Mouse (Mus musculus) embryonic facial prominence, embryonic 11.5 days (tissue): ENCODE measurements at regions not wholly inside any gene's neighbourhood (a gene's known extent, or its start where the extent isn't known, plus 50 kb on each side); places are given as distances from the start of the nearest gene placed in this dataset.

Experiments
- ATAC-seq: fragments of 200-750 bp; cut with Nextera tagmentation; replicated peaks from 2 replicates; pipeline ENCODE4 v1.8.0; 2017; ENCODE audit warnings: low read depth; ENCODE audit not compliant: insufficient number of reproducible peaks, low FRiP score, low TSS enrichment
- DNase-seq: peaks from one replicate; pipeline ENCODE4 v3.0.0-alpha.2; 2015; ENCODE audit warnings: low spot score
- H3K27ac ChIP-seq: fragments of 300-500 bp; sonication (generic); replicated peaks from 2 replicates; pipeline ENCODE4 v1.5.1; 2014; ENCODE audit warnings: mild to moderate bottlenecking, low read depth, low read length, control low read depth
- H3K27me3 ChIP-seq: fragments of 300-500 bp; sonication (generic); 2 replicates; pipeline ENCODE4 v1.6.1; 2014; ENCODE audit warnings: mild to moderate bottlenecking, low read length, moderate library complexity, mixed read lengths; ENCODE audit not compliant: control insufficient read depth, insufficient read depth
- H3K36me3 ChIP-seq: fragments of 300-500 bp; sonication (generic); replicated peaks from 2 replicates; pipeline ENCODE4 v1.6.1; 2014; ENCODE audit warnings: low read depth, mild to moderate bottlenecking, low read length, moderate library complexity, mixed read lengths; ENCODE audit not compliant: control insufficient read depth, insufficient read depth
- H3K4me1 ChIP-seq: fragments of 300-500 bp; sonication (generic); 2 replicates; pipeline ENCODE4 v1.6.1; 2014; ENCODE audit warnings: low read length, mixed read lengths; ENCODE audit not compliant: control insufficient read depth, insufficient read depth
- H3K4me2 ChIP-seq: fragments of 300-500 bp; sonication (generic); 2 replicates; pipeline ENCODE4 v1.6.1; 2014; ENCODE audit warnings: low read depth, mild to moderate bottlenecking, control low read depth, low read length, moderate library complexity
- H3K4me3 ChIP-seq: fragments of 300-500 bp; sonication (generic); 2 replicates; pipeline ENCODE4 v1.5.1; 2014; ENCODE audit warnings: low read depth, low read length, control low read depth
- H3K9ac ChIP-seq: fragments of 300-500 bp; sonication (generic); replicated peaks from 2 replicates; pipeline ENCODE4 v1.6.1; 2014; ENCODE audit warnings: mild to moderate bottlenecking, control low read depth, low read length
- H3K9me3 ChIP-seq: fragments of 300-500 bp; sonication (generic); replicated peaks from 2 replicates; pipeline ENCODE4 v1.6.1; 2016; ENCODE audit warnings: mild to moderate bottlenecking, low read length, inconsistent platforms, mixed read lengths; ENCODE audit not compliant: control insufficient read depth
- WGBS: fragments of 180-500 bp; shearing (Covaris S2); extraction: QIAGEN DNeasy Blood & Tissue Kit; methylation state at CpG from one replicate; pipeline ENCODE4 v1.1.7; 2014; 5-methylcytosine and 5-hydroxymethylcytosine counted together

DNA sequence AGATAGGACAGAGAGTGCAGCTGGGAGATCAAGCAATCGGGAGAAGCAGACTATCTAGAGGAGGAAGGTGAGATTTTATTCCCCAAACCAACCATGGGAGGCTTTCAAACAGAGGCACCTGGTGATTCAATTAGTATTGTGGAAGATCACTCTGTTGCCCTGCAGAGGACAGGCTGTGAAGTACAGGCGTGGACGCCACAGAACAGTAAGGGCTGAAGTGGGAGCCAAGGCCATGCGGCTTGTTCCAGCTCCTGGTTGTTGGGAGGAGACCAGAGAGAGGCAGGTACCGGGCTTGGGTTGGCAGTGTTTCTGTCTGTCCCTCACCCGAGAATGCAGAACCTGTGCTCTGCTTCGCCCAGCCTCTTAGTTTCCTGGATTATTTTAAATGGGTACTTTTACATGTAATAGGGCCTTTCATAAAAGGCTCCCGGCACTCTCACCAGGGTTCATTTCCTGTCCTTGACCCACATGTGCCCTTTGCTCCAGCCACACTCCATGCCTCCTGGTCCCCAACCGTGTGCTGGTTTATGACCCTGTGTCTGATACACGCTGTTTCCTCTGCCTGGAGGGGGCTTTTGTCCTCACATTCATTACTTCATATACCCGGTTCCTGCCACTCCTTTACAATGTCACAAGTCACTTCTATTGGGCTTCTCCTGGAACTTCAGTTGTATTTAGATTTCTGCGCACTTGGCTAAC lies 58.3 kb downstream of the Vcpkmt start:
- no peak overlapping the region for H3K9ac ChIP-seq
- WGBS = 48% methylated on average over 12 of the region's 12 CpGs
- no peak overlapping the region for H3K4me2 ChIP-seq
- H3K4me3 ChIP-seq = no peak overlapping the region
- no peak overlapping the region for H3K27ac ChIP-seq
- DNase-seq (no peak), ATAC-seq (no peak)
- H3K4me1 ChIP-seq = no peaks in the 10 kb centered on the region
- no peaks in the 10 kb centered on the region for H3K9me3 ChIP-seq
- no peaks in the 10 kb centered on the region for H3K27me3 ChIP-seq
- H3K36me3 ChIP-seq = no peaks in the 10 kb centered on the region

DNA sequence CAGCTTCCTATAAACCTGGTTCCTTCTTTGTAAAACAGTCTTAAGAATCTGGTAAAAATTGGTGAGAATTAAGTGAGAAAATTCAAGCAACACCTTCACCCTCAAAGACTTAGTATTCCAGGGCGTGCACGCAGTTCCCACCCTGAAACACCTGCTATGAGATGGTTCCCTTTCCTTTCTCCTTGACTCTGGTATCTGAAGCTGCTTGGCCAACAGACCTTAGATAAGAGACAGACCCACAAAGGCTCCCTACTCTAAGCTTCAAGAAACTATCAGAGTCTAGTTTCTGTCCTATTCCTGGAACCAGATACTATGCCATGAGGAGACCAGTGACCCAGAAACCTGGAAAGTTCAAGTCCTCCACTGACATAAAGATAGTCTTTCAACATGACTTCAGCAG lies 63.0 kb downstream of the Vcpkmt start:
- Histone ChIP-seq H3K9ac (no peak overlapping the region), H3K4me3 (no peak overlapping the region), H3K36me3 (no peaks in the 10 kb centered on the region), H3K4me1 (no peaks in the 10 kb centered on the region), H3K4me2 (no peak overlapping the region), H3K27ac (no peak overlapping the region), H3K27me3 (no peaks in the 10 kb centered on the region), H3K9me3 (no peaks in the 10 kb centered on the region)
- ATAC-seq (no peak), DNase-seq (no peak)
- WGBS = 97% methylated on average over 2 of the region's 2 CpGs

DNA sequence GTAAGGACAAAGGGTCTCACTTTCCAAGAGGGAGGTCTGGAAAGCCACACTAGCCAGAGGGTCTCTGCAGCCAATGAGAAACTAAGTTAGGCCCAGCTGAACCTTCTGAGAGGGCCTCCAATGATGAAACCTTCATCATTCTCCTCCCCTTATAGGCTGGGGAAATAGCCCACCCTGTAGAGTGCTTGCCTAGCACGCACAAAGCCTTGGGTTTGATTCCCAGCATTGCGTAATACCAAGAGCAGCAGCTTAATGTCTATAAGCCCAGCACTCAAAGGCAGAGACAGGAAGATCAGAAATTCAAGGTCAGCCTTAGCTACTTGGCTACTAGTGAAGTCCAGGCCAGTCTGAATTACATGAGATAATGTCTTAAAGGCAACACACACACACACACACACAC lies 63.8 kb downstream of the Vcpkmt start:
- DNase-seq (no peak), ATAC-seq (no peak)
- Histone ChIP-seq H3K4me1 (no peaks in the 10 kb centered on the region), H3K9ac (no peak overlapping the region), H3K27ac (no peak overlapping the region), H3K9me3 (no peaks in the 10 kb centered on the region), H3K4me2 (no peak overlapping the region), H3K27me3 (no peaks in the 10 kb centered on the region), H3K4me3 (no peak overlapping the region), H3K36me3 (no peaks in the 10 kb centered on the region)
- 86% methylated on average over 2 of the region's 2 CpGs for WGBS

DNA sequence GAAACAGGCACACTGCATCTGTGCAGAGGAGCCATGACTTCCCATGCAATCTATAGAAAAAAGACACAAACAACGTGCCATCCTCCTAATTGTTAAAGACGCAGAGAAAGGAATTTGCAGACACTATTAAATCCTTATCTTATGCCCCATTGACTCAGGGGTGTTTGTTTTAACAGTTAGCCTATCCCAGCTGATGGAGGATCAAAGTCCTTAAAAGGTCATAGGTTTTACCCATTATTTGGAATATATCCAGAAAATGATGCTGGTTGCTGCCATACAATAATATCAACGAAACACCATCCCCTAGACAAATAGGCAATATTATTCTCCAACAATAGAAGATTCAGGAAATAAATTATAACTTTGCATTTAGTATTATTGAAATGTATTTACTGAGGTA lies 65.2 kb downstream of the Vcpkmt start:
- H3K27ac ChIP-seq = no peak overlapping the region
- H3K4me2 ChIP-seq = no peak overlapping the region
- no peaks in the 10 kb centered on the region for H3K36me3 ChIP-seq
- DNase-seq (no peak), ATAC-seq (no peak)
- no peaks in the 10 kb centered on the region for H3K9me3 ChIP-seq
- H3K4me3 ChIP-seq = no peak overlapping the region
- H3K4me1 ChIP-seq = no peaks in the 10 kb centered on the region
- no peak overlapping the region for H3K9ac ChIP-seq
- WGBS = 73% methylated on average over 3 of the region's 3 CpGs
- no peaks in the 10 kb centered on the region for H3K27me3 ChIP-seq

DNA sequence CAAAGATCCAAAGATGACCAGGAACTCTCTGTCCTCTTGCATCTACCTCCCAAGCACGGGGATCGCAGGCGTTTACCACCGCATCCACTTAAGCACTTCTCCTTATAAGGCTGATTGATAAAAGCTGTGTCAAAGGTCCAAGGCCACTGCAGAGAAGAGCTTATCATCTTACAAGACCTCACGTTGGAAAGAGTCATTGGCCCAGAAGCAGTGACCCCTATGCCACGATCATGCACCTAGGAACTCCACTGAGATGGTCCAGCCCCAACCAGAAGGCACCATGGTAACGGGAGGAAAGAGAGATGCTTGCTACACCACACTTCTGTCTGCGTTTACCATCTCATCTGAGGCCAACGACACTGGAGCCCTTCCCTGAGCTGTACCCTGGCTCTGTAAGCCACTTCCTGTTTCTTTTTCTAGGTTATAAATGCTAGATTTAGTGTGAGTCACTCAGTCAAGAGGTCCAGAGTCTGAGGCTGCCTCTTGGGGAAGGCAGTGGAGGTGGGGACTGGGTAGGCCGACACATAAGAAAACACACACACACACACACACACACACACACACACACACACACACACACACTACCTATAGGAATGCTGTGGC lies 66.4 kb downstream of the Vcpkmt start:
- DNase-seq (no peak), ATAC-seq (no peak)
- no peaks in the 10 kb centered on the region for H3K36me3 ChIP-seq
- H3K4me1 ChIP-seq = no peaks in the 10 kb centered on the region
- no peak overlapping the region for H3K4me3 ChIP-seq
- no peaks in the 10 kb centered on the region for H3K27me3 ChIP-seq
- 71% methylated on average over 10 of the region's 10 CpGs for WGBS
- H3K9ac ChIP-seq = no peak overlapping the region
- no peaks in the 10 kb centered on the region for H3K9me3 ChIP-seq
- no peak overlapping the region for H3K4me2 ChIP-seq
- H3K27ac ChIP-seq = no peak overlapping the region

DNA sequence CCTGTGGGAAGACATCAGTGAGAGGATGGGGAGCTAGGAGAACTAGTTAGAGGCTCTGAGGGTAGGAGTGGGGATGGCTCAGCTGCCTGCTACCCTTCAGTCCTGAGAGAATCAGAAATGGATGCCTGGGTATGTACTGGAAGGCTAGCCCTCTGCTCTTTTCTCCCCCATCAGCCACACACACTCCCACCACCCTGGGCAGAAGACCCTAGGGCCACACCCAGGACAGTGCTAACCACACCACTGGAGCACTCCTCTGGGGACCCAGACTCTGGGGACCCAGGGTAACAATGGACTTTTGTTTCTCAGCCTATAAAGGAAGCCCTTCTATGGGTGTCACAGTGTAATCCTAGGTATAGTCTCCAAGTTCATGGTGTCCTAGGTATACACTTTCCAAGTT lies 67.0 kb downstream of the Vcpkmt start:
- Histone ChIP-seq H3K4me1 (no peaks in the 10 kb centered on the region), H3K4me2 (no peak overlapping the region), H3K9me3 (no peaks in the 10 kb centered on the region), H3K27me3 (no peaks in the 10 kb centered on the region), H3K36me3 (no peaks in the 10 kb centered on the region), H3K27ac (no peak overlapping the region), H3K4me3 (no peak overlapping the region), H3K9ac (no peak overlapping the region)
- ATAC-seq (no peak), DNase-seq (no peak)

DNA sequence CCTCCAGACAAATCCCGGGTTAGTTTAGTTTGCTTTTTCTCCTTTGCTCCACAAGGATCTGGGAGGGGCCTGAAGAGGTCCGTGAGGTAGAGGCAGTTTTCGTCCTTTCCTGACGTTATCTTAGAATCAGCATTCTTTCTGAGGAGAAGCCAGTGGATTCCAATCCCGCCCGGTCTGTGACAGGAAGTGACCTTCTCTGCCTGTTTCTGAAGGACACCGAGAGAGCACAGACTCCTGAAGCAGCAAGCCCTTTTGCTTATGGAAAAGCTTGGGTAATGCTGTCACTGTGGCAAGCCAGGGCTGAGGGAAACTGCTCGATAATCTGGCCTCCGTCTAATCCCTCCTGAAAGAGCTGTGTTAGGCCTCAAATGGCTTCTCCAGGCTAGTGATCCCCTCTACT lies 67.7 kb downstream of the Vcpkmt start:
- Histone ChIP-seq H3K27ac (no peak overlapping the region), H3K36me3 (no peaks in the 10 kb centered on the region), H3K9ac (no peak overlapping the region), H3K4me3 (no peak overlapping the region), H3K9me3 (no peaks in the 10 kb centered on the region), H3K4me1 (no peaks in the 10 kb centered on the region), H3K4me2 (no peak overlapping the region), H3K27me3 (no peaks in the 10 kb centered on the region)
- DNase-seq (peak; percentile 11), ATAC-seq (no peak)
- WGBS = 59% methylated on average over 9 of the region's 9 CpGs

DNA sequence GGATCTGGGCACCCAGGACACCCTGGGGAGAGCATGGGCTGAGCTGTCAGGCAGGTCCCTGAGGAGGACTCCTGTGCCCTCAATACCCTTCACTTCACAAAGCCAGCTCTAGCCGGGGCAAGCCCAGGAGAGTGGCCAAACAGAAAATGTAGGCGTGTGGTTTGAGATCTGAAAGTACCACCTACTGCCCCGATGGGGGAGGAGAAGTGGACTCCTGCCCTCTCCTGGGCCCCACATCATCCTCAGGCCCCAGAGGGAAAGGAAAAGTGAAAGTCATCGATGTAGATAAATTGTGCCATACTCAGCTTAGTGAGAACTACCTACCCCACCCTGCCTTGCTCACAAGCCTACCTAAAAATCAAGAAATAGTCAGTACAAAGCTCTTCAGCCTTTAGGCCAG lies 69.7 kb downstream of the Vcpkmt start:
- DNase-seq (no peak), ATAC-seq (no peak)
- H3K9me3 ChIP-seq = no peaks in the 10 kb centered on the region
- WGBS = 65% methylated on average over 4 of the region's 4 CpGs
- H3K4me2 ChIP-seq = no peak overlapping the region
- no peaks in the 10 kb centered on the region for H3K36me3 ChIP-seq
- H3K27ac ChIP-seq = no peak overlapping the region
- H3K9ac ChIP-seq = no peak overlapping the region
- H3K4me1 ChIP-seq = no peaks in the 10 kb centered on the region
- H3K4me3 ChIP-seq = no peak overlapping the region
- H3K27me3 ChIP-seq = no peaks in the 10 kb centered on the region
